Mouse (Mus musculus): Measurements from ENCODE around the gene Cmtm7. TPM values are rescaled to one million over a fixed set of nuclear protein-coding genes. Genes with fewer than 3 reads are reported as not detected.

Cmtm7 gene
- polyA plus RNA-seq, 1 experiment from 2014 or later = 64.6 TPM

- Histone ChIP-seq H3K27me3 (ENCODE audit: control insufficient read depth, insufficient read depth, low read length) (no peaks in the 10 kb centered on the region), H3K9ac (replicated peaks; ENCODE audit: low read length) (no peak overlapping the region), H3K27ac (replicated peaks; ENCODE audit: low read depth, low read length) (no peak overlapping the region), H3K4me3 (ENCODE audit: low read depth, low read length) (no peak overlapping the region), H3K36me3 (replicated peaks; ENCODE audit: control insufficient read depth, insufficient read depth, low read depth, low read length) (no peaks in the 10 kb centered on the region), H3K4me2 (ENCODE audit: low read depth, low read length) (no peak overlapping the region), H3K4me1 (ENCODE audit: control insufficient read depth, insufficient read depth, low read length) (no peaks in the 10 kb centered on the region), H3K9me3 (replicated peaks; ENCODE audit: control insufficient read depth, low read length) (no peaks in the 10 kb centered on the region)
- ATAC-seq (replicated peaks; ENCODE audit: insufficient number of reproducible peaks, low FRiP score, low TSS enrichment, low read depth) (no peak), DNase-seq (ENCODE audit: low spot score) (no peak)
- WGBS = 74% methylated on average over 7 of the region's 7 CpGs
These were observed 35.4 kb upstream of the Cmtm7 start for GRCm38 (mm10) chr9:114817012-114817411.

- no peaks in the 10 kb centered on the region for H3K9me3 ChIP-seq (replicated peaks; ENCODE audit: control insufficient read depth, low read length)
- H3K4me1 ChIP-seq (ENCODE audit: control insufficient read depth, insufficient read depth, low read length) = no peaks in the 10 kb centered on the region
- no peak overlapping the region for H3K4me3 ChIP-seq (ENCODE audit: low read depth, low read length)
- no peaks in the 10 kb centered on the region for H3K27me3 ChIP-seq (ENCODE audit: control insufficient read depth, insufficient read depth, low read length)
- no peak overlapping the region for H3K4me2 ChIP-seq (ENCODE audit: low read depth, low read length)
- DNase-seq (ENCODE audit: low spot score) (no peak), ATAC-seq (replicated peaks; ENCODE audit: insufficient number of reproducible peaks, low FRiP score, low TSS enrichment, low read depth) (no peak)
- WGBS = 94% methylated on average over 7 of the region's 7 CpGs
- no peak overlapping the region for H3K27ac ChIP-seq (replicated peaks; ENCODE audit: low read depth, low read length)
- H3K9ac ChIP-seq (replicated peaks; ENCODE audit: low read length) = no peak overlapping the region
- no peaks in the 10 kb centered on the region for H3K36me3 ChIP-seq (replicated peaks; ENCODE audit: control insufficient read depth, insufficient read depth, low read depth, low read length)
These were observed 34.5 kb upstream of the Cmtm7 start for GRCm38 (mm10) chr9:114816121-114816520.

GRCm38 (mm10) chr9:114815315-114815714 lies 33.7 kb upstream of the Cmtm7 start:
- H3K9me3 ChIP-seq (replicated peaks; ENCODE audit: control insufficient read depth, low read length) = no peaks in the 10 kb centered on the region
- ATAC-seq (replicated peaks; ENCODE audit: insufficient number of reproducible peaks, low FRiP score, low TSS enrichment, low read depth) (no peak), DNase-seq (ENCODE audit: low spot score) (peak; percentile 43)
- no peaks in the 10 kb centered on the region for H3K4me1 ChIP-seq (ENCODE audit: control insufficient read depth, insufficient read depth, low read length)
- no peaks in the 10 kb centered on the region for H3K27me3 ChIP-seq (ENCODE audit: control insufficient read depth, insufficient read depth, low read length)
- H3K9ac ChIP-seq (replicated peaks; ENCODE audit: low read length) = no peak overlapping the region
- H3K27ac ChIP-seq (replicated peaks; ENCODE audit: low read depth, low read length) = no peak overlapping the region
- 68% methylated on average over 4 of the region's 4 CpGs for WGBS
- no peak overlapping the region for H3K4me3 ChIP-seq (ENCODE audit: low read depth, low read length)
- no peak overlapping the region for H3K4me2 ChIP-seq (ENCODE audit: low read depth, low read length)
- no peaks in the 10 kb centered on the region for H3K36me3 ChIP-seq (replicated peaks; ENCODE audit: control insufficient read depth, insufficient read depth, low read depth, low read length)

GRCm38 (mm10) chr9:114812001-114812400 lies 30.3 kb upstream of the Cmtm7 start:
- Histone ChIP-seq H3K36me3 (replicated peaks; ENCODE audit: control insufficient read depth, insufficient read depth, low read depth, low read length) (no peaks in the 10 kb centered on the region), H3K9ac (replicated peaks; ENCODE audit: low read length) (no peak overlapping the region), H3K9me3 (replicated peaks; ENCODE audit: control insufficient read depth, low read length) (no peaks in the 10 kb centered on the region), H3K27ac (replicated peaks; ENCODE audit: low read depth, low read length) (no peak overlapping the region), H3K27me3 (ENCODE audit: control insufficient read depth, insufficient read depth, low read length) (no peaks in the 10 kb centered on the region), H3K4me1 (ENCODE audit: control insufficient read depth, insufficient read depth, low read length) (no peaks in the 10 kb centered on the region), H3K4me3 (ENCODE audit: low read depth, low read length) (no peak overlapping the region), H3K4me2 (ENCODE audit: low read depth, low read length) (no peak overlapping the region)
- WGBS = 81% methylated on average over 4 of the region's 4 CpGs
- DNase-seq (ENCODE audit: low spot score) (no peak), ATAC-seq (replicated peaks; ENCODE audit: insufficient number of reproducible peaks, low FRiP score, low TSS enrichment, low read depth) (no peak)

- Histone ChIP-seq H3K36me3 (replicated peaks; ENCODE audit: control insufficient read depth, insufficient read depth, low read depth, low read length) (no peaks in the 10 kb centered on the region), H3K9ac (replicated peaks; ENCODE audit: low read length) (no peak overlapping the region), H3K4me3 (ENCODE audit: low read depth, low read length) (no peak overlapping the region), H3K4me2 (ENCODE audit: low read depth, low read length) (no peak overlapping the region), H3K27ac (replicated peaks; ENCODE audit: low read depth, low read length) (no peak overlapping the region), H3K4me1 (ENCODE audit: control insufficient read depth, insufficient read depth, low read length) (no peaks in the 10 kb centered on the region), H3K9me3 (replicated peaks; ENCODE audit: control insufficient read depth, low read length) (no peaks in the 10 kb centered on the region), H3K27me3 (ENCODE audit: control insufficient read depth, insufficient read depth, low read length) (no peaks in the 10 kb centered on the region)
- 80% methylated on average over 11 of the region's 11 CpGs for WGBS
- ATAC-seq (replicated peaks; ENCODE audit: insufficient number of reproducible peaks, low FRiP score, low TSS enrichment, low read depth) (no peak), DNase-seq (ENCODE audit: low spot score) (no peak)
These were observed 29.2 kb upstream of the Cmtm7 start for GRCm38 (mm10) chr9:114810837-114811236.

- no peaks in the 10 kb centered on the region for H3K36me3 ChIP-seq (replicated peaks; ENCODE audit: control insufficient read depth, insufficient read depth, low read depth, low read length)
- no peak overlapping the region for H3K4me2 ChIP-seq (ENCODE audit: low read depth, low read length)
- no peaks in the 10 kb centered on the region for H3K9me3 ChIP-seq (replicated peaks; ENCODE audit: control insufficient read depth, low read length)
- DNase-seq (ENCODE audit: low spot score) (no peak), ATAC-seq (replicated peaks; ENCODE audit: insufficient number of reproducible peaks, low FRiP score, low TSS enrichment, low read depth) (no peak)
- H3K9ac ChIP-seq (replicated peaks; ENCODE audit: low read length) = no peak overlapping the region
- no peaks in the 10 kb centered on the region for H3K27me3 ChIP-seq (ENCODE audit: control insufficient read depth, insufficient read depth, low read length)
- no peak overlapping the region for H3K27ac ChIP-seq (replicated peaks; ENCODE audit: low read depth, low read length)
- H3K4me1 ChIP-seq (ENCODE audit: control insufficient read depth, insufficient read depth, low read length) = no peaks in the 10 kb centered on the region
- H3K4me3 ChIP-seq (ENCODE audit: low read depth, low read length) = no peak overlapping the region
- 82% methylated on average over 5 of the region's 5 CpGs for WGBS
These were observed 27.0 kb upstream of the Cmtm7 start for GRCm38 (mm10) chr9:114808671-114809070.

- H3K4me1 ChIP-seq (ENCODE audit: control insufficient read depth, insufficient read depth, low read length) = no peaks in the 10 kb centered on the region
- 74% methylated on average over 8 of the region's 8 CpGs for WGBS
- ATAC-seq (replicated peaks; ENCODE audit: insufficient number of reproducible peaks, low FRiP score, low TSS enrichment, low read depth) (no peak), DNase-seq (ENCODE audit: low spot score) (no peak)
- no peak overlapping the region for H3K9ac ChIP-seq (replicated peaks; ENCODE audit: low read length)
- no peak overlapping the region for H3K4me3 ChIP-seq (ENCODE audit: low read depth, low read length)
- no peak overlapping the region for H3K4me2 ChIP-seq (ENCODE audit: low read depth, low read length)
- H3K36me3 ChIP-seq (replicated peaks; ENCODE audit: control insufficient read depth, insufficient read depth, low read depth, low read length) = no peaks in the 10 kb centered on the region
- no peak overlapping the region for H3K27ac ChIP-seq (replicated peaks; ENCODE audit: low read depth, low read length)
- no peaks in the 10 kb centered on the region for H3K9me3 ChIP-seq (replicated peaks; ENCODE audit: control insufficient read depth, low read length)
- H3K27me3 ChIP-seq (ENCODE audit: control insufficient read depth, insufficient read depth, low read length) = no peaks in the 10 kb centered on the region
These were observed 25.6 kb upstream of the Cmtm7 start for GRCm38 (mm10) chr9:114807261-114807660.

GRCm38 (mm10) chr9:114805151-114805671 lies 23.6 kb upstream of the Cmtm7 start:
- no peak overlapping the region for H3K4me2 ChIP-seq (ENCODE audit: low read depth, low read length)
- H3K9me3 ChIP-seq (replicated peaks; ENCODE audit: control insufficient read depth, low read length) = no peaks in the 10 kb centered on the region
- H3K36me3 ChIP-seq (replicated peaks; ENCODE audit: control insufficient read depth, insufficient read depth, low read depth, low read length) = no peaks in the 10 kb centered on the region
- H3K27me3 ChIP-seq (ENCODE audit: control insufficient read depth, insufficient read depth, low read length) = no peaks in the 10 kb centered on the region
- 62% methylated on average over 19 of the region's 19 CpGs for WGBS
- no peak overlapping the region for H3K27ac ChIP-seq (replicated peaks; ENCODE audit: low read depth, low read length)
- no peak overlapping the region for H3K9ac ChIP-seq (replicated peaks; ENCODE audit: low read length)
- peak; percentile 23 for DNase-seq (ENCODE audit: low spot score)
- ATAC-seq (replicated peaks; ENCODE audit: insufficient number of reproducible peaks, low FRiP score, low TSS enrichment, low read depth) = peak; percentile 42; the same call in 1 of the 2 replicates
- H3K4me1 ChIP-seq (ENCODE audit: control insufficient read depth, insufficient read depth, low read length) = no peaks in the 10 kb centered on the region
- no peak overlapping the region for H3K4me3 ChIP-seq (ENCODE audit: low read depth, low read length)

All from embryonic facial prominence, embryonic 11.5 days (tissue).